Mouse (Mus musculus) heart, postnatal 10 days (tissue): ENCODE results near the gene Mex3b. TPM values are rescaled to one million over a fixed set of nuclear protein-coding genes. Genes with fewer than 3 reads are reported as not detected.

Experiments
- DNase-seq, 2 experiments: peaks; one replicate each; pipeline ENCODE4 v3.0.0; 2021
- intact Hi-C: fragments of 180-260 bp; cut with DNase I; formaldehyde crosslinking; loops from one replicate; pipeline ENCODE4 v1.15.1; 2025
- total RNA-seq, 2 experiments: library from RNA; stranded (reverse); gene quantifications; 2 replicates each; pipeline ENCODE4 v1.2.3; 2021

Gene Mex3b
- total RNA-seq: 10 to 100 TPM in 1 of 2 experiments, 1 to 10 TPM in 1; 7.4 to 11.4 TPM

GRCm38 (mm10) chr7:82867271-82868121 is at the start of gene Mex3b:
Gene Mex3b (plus strand): TSS chr7:82867333.
- intact Hi-C loops: loop anchor here (2.0 to 10.0 kb wide), 4 partner anchors 625 to 1007 kb away; no protein-coding TSS in a partner anchor
- DNase-seq: peak; percentile 69 to 71

DNA sequence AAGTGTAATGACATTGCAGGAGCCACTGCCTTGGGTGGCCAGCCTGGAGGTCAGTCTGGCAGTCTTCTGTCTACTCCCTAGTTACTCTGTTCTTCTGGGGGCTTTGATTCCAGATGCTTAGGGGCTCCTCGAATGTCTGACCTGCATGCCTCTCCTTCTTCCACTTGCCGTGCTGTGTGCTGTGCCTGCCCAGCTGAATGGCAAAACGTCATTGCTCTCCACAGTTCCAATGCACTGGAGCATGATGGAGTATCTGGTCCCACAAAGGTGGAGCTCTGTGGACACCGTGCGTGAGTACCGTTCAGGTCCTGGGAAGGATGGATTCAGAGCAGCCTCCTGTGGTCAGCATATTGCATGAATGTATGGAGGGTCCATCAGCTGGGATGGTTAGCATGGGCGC is 47.6 kb upstream of the Mex3b start:
- intact Hi-C loops: no loop called here
- DNase-seq: no peak

- intact Hi-C loops: no loop called here
- DNase-seq: no peak
These were observed 46.5 kb upstream of the Mex3b start for GRCm38 (mm10) chr7:82820661-82821060.

DNA sequence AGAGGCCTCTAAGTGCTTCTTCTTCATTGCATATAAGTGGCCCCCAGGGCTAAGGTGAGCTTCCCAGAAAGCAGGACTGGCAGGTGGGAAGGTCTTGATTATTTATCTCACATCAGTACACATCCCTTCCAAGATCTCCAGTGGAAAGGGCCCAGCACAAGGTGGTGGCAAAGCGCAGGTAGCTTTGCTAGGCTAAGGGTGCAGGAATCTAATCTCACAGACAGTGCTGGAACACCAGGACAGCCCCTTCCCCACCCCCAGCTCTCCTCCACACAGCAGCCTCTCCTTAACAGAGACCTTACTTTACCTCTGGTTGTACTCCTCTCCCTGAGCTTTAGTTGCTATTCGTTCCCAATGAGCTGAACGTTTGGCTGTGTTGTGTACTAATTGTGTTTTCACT is 45.6 kb upstream of the Mex3b start:
- intact Hi-C loops: no loop called here
- no peak for DNase-seq

- intact Hi-C loops: no loop called here
- DNase-seq: peak; percentile 39 to 41
These were observed 44.6 kb upstream of the Mex3b start for GRCm38 (mm10) chr7:82822528-82822927.

DNA sequence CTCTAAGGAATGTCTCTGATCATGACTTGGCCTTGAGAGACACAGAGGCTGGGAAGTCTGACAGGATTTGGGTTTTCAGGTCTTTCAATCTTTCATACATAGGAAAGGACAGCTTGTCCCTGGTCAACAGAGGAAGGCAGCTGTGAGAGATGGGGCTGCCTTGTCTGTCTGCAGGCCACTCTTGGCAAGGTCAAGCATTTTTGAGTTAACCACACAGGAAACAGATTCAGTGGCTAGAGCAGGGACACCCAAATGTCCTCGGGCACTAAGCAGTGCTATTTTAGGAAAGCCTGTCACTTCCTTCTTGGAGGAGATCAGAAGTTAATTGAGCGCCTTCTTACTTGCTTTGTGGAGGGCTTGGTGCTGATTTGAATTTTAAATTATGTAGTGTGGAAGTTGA is 38.9 kb upstream of the Mex3b start:
- intact Hi-C loops: no loop called here
- DNase-seq: peak; percentile 19 to 27

DNA sequence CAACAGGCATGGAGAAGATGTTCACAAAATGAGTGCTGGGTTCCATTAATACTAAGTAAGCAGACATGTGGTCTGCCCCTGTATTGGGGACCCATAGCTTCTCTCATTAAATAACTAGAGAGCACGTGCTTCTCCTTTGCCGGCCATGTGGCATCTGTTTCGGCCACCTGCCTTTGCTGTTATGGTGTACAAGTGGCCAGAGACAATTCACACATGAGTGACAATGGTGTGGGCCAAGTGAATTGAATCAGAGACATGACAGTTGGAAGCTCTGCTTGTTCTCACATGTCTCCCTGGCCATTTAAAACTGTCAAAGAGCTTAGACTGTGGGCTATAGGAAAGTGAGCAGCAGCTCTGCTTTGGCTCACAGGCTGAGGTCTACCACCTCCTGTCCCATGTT is 37.6 kb upstream of the Mex3b start:
- intact Hi-C loops: no loop called here
- no peak for DNase-seq

- intact Hi-C loops: no loop called here
- DNase-seq: no peak
These were observed 32.7 kb upstream of the Mex3b start for GRCm38 (mm10) chr7:82834471-82834870.

DNA sequence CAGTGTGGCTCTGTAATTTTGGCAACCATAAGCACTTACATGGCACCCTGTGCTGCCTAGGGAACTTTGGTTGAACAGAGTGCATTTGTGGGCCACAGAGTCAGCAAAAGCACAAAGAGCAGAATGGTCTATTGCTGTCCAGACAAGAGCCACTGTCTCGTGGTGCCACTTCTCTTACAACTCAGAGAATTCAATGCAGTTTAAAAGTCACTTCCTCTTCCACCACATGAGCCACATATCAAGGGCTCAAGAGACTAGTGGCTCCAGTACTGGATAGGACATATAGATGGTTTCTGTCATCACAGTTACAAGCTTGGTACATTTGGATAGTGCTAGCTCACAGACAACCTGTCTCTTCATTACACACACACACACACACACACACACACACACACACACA is 28.7 kb upstream of the Mex3b start:
- no peak for DNase-seq
- intact Hi-C loops: no loop called here

DNA sequence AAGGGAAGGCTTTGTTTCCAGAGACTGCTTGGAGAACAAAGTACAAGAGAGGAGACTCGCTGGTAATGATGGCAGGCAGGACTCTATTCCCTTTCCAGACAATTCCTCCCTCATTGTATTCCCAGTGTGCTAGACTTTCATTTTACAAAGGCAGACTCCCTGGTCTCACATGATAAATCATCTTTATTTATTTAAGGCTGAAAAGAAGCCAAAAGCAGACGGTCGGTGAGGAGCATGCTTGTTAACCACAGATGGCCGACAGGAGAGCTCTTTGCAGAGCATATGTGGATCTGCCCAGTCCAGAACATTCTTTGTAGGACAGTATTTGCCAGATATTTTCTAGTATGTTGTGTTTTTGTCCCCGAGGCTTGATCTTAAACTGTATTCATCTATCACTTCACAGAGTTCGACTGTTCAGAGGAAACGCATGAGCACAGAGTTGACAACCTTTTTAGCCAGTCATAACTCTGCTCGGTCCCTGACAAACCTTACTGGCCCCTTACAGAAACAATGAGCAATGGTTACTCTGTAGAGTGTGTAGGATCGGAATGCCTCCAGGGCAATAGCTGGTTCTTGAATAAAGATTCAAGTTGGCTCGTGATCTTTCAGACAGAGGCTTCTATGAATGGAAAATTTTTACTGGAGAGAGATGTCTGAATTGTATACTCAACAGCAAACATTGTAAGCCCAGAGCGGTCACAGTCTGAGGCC is 28.0 kb upstream of the Mex3b start:
- intact Hi-C loops: no loop called here
- DNase-seq: no peak

DNA sequence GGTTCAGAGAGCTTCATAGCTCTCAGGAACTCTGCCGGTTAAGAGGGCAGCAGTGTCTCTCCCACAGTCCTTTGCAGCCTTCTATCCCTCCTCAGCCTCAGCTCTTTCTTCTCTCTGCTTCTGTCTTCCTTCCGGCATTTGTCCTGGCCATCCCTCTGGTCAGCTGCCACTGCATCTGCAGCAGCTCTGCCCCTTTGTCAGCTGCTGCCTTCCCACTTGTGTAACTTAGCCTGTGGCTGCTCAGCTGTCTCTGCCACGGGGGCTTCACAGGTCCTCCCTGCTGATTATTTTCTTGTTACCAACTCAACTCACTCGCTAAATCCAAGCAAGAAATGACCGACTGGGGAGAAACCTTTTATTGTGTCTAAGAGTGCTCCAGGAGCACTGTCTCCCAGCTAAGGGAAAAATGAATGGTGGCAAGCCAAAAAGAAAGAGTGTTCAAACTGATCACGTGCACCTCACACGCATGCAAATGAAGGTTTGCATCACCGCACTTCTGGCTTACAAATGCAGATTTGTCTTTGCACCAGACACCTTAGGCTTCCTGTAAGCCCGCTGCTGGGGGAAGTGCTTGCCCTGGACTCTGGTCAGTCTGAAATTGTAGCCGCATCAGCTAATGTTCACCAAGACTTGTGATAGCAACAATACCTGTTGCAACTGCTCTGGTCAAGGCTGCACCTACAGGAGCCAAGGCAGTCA is 24.8 kb upstream of the Mex3b start:
- intact Hi-C loops: no loop called here
- no peak for DNase-seq

GRCm38 (mm10) chr7:82850756-82851155 is 16.4 kb upstream of the Mex3b start:
- DNase-seq: peak; percentile 19 to 26
- intact Hi-C loops: no loop called here

DNA sequence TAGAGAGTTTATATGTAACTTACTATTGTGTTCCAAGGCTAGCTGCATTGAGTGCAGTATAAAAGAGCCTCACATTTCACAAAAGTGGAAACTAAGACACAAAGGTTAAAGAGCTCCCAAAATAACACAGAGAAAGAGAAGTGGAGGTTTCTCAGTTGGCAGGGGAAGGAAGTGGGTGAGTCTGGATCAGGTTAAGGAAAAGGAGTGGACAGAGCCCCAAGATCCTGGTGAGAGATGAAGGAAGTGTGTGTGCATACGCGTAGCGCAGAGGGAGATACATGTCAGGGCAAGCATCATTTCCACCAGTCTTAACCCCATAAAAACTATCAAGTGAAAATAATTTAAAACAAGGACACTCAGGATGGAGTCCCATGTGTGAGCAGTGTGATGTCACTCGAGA is 15.5 kb upstream of the Mex3b start:
- intact Hi-C loops: no loop called here
- no peak for DNase-seq

DNA sequence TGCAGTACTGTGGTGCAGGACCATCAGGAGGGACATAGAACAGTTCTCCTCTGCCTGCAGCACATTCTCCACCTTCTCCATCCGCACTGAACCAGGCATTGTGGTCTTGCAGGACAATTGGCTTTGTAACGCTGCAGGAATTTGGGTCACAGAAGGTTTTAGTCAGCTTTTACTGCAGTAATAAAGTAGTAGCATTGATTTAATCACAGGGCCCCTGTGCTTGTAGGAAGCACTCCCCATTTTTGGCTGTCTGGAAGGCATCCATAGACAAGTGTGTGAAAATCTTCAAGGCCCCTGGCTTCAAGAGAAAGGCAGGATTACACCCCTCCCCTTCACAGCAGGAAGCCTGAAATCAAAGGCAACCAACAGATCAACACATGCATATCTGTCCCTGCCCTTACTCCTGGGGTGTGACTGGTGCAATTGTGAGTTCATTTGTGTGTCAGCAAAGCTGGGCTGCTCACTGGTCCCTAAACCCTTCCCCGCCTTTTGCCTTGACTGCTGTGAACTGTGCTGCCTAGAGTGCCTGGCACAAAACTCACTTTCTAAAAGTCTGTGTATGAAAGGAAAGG is 12.9 kb upstream of the Mex3b start:
- intact Hi-C loops: no loop called here
- DNase-seq: no peak

- intact Hi-C loops: no loop called here
- no peak for DNase-seq
These were observed 8.5 kb upstream of the Mex3b start for GRCm38 (mm10) chr7:82858611-82859010.

GRCm38 (mm10) chr7:82860626-82861025 is 6.5 kb upstream of the Mex3b start:
- intact Hi-C loops: loop anchor here (10.0 kb wide), 1 partner anchor 1014 kb away; no protein-coding TSS in a partner anchor
- DNase-seq: no peak

DNA sequence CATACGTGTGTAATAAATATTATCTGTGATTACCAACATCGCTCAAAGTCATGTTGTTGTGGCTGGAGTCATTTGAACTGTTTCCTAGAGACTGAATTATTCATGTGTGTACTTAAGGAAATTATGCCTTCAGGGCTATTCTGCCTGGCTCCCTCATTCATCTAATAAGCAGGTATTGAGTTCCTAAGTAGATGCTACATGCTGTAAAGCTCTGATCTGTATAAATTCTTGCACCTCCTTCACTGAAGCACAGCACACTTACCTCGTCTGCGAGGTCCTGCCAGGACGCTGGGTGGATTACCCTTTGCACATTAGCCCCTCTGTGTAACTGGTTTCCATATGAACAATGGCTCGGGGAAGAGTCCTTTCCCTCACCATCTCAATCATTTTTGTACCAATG is 3.8 kb upstream of the Mex3b start:
- intact Hi-C loops: loop anchor here (10.0 kb wide), 1 partner anchor 1011 kb away; no protein-coding TSS in a partner anchor
- DNase-seq: no peak

DNA sequence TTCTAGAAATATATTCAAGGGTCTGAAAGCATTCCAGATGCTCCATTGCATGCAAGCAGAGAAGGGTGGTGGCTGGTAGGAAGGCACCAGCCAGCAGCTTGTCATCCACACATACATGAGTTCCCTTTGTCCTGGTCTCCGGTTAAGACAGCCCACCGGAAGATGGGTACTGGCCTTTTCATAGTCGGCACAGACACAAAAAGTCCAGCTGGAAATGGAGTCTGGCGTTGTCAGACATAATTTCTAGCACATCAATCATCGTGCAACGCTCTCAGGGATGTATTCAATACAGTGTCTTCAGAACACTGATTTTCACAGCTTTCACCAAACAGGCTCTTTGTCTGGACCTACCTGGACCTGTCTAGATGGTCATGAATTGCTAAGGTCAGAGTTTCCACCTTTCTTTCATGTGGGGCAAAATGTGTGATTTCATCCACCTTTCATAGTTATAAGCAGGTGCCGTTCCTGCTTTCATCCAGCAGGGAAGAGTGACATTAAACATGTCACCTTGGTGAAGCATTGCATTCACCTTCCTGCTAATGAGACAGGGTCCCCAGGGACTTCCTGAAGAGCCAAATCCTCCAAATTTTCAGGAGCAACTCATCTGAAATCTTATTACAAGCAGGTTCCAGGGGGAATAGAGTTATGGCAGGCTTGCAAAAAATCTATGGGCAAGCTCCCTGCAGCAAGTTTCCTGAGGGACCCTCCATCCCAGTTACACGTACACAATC is 2.7 kb upstream of the Mex3b start:
- intact Hi-C loops: loop anchor here (10.0 kb wide), 1 partner anchor 1010 kb away; no protein-coding TSS in a partner anchor

GRCm38 (mm10) chr7:82864991-82865771 is 2.0 kb upstream of the Mex3b start:
- DNase-seq: peak in 1 of 2 experiments; percentile 30
- intact Hi-C loops: loop anchor here (5.0 to 10.0 kb wide), 3 partner anchors 627 to 1010 kb away; no protein-coding TSS in a partner anchor

More for the DNA sequence above, 2.7 kb upstream of the Mex3b start:
- DNase-seq: no peak
